Mouse (Mus musculus) kidney, embryonic 15.5 days (tissue): ENCODE data around the gene Maats1. TPM values are rescaled to one million over a fixed set of nuclear protein-coding genes. Genes with fewer than 3 reads are reported as not detected.
A peak's percentile ranks its signal among the peaks of the same experiment; 100 is the strongest.

Experiments used
- ATAC-seq: fragments of 200-750 bp; cut with Nextera tagmentation; replicated peaks from 2 replicates; pipeline ENCODE4 v1.8.0; 2017; ENCODE audit warnings: moderate TSS enrichment; ENCODE audit not compliant: low FRiP score
- H3K27ac ChIP-seq: fragments of 300-500 bp; sonication (generic); 2 replicates; pipeline ENCODE4 v1.5.1; 2015; ENCODE audit warnings: mild to moderate bottlenecking, inconsistent platforms
- H3K27me3 ChIP-seq: fragments of 300-500 bp; sonication (generic); 2 replicates; pipeline ENCODE4 v1.6.1; 2015; ENCODE audit warnings: inconsistent platforms
- H3K36me3 ChIP-seq: fragments of 300-500 bp; sonication (generic); 2 replicates; pipeline ENCODE4 v1.6.1; 2015; ENCODE audit warnings: inconsistent platforms
- H3K4me1 ChIP-seq: fragments of 300-500 bp; sonication (generic); 2 replicates; pipeline ENCODE4 v1.6.1; 2015; ENCODE audit warnings: inconsistent platforms
- H3K4me2 ChIP-seq: fragments of 300-500 bp; sonication (generic); 2 replicates; pipeline ENCODE4 v1.6.1; 2015; ENCODE audit warnings: moderate library complexity, mild to moderate bottlenecking, inconsistent platforms
- H3K4me3 ChIP-seq: fragments of 300-500 bp; sonication (generic); replicated peaks from 2 replicates; pipeline ENCODE4 v1.5.1; 2015; ENCODE audit warnings: mild to moderate bottlenecking, inconsistent platforms
- H3K9ac ChIP-seq: fragments of 300-500 bp; sonication (generic); 2 replicates; pipeline ENCODE4 v1.6.1; 2015; ENCODE audit warnings: mild to moderate bottlenecking, inconsistent platforms
- H3K9me3 ChIP-seq: fragments of 300-500 bp; sonication (generic); replicated peaks from 2 replicates; pipeline ENCODE4 v1.6.1; 2016; ENCODE audit warnings: inconsistent platforms
- WGBS: fragments of 180-500 bp; shearing (Covaris S2); methylation state at CpG from one replicate; pipeline ENCODE4 v1.1.7; 2015; ENCODE audit warnings: mixed read lengths; 5-methylcytosine and 5-hydroxymethylcytosine counted together
- polyA plus RNA-seq: library from polyadenylated mRNA; unstranded; fragments of >200 nt; fragmentation: Nextera tagmentation; extraction: Ambion mirVana; gene quantifications from 2 replicates; pipeline ENCODE4 v1.2.1, GENCODE M21; 2015

The Maats1 gene
- polyA plus RNA-seq, 1 experiment from 2014 or later = 0.27 TPM

DNA sequence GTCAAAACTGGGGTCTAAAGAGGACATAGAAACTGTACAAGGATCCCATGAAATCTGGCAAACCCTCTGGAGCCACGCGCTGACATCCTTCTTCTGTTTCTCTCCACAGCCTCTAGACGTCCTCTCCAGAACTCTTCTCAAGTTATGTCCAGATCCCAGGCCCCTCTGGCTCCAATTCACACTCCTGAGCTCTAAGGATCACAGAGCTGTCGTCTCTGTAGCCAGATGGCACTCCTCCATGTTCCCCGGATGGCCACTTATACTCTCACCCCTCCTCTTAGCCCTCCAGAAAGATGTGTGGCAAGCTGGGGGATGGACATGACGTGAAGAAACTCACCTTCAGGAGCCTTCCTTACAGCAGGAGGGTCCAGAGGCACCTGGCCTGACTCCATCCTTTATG is 35.6 kb upstream of the Maats1 start:
- no peaks in the 10 kb centered on the region for H3K9me3 ChIP-seq
- no peak for ATAC-seq
- H3K27me3 ChIP-seq = no peaks in the 10 kb centered on the region
- 74% methylated on average over 6 of the region's 6 CpGs for WGBS
- peaks cover 16% of the 10 kb centered on the region; the same call in 1 of the 2 replicates for H3K4me1 ChIP-seq
- no peak overlapping the region for H3K9ac ChIP-seq
- no peak overlapping the region for H3K4me3 ChIP-seq
- no peak overlapping the region for H3K27ac ChIP-seq
- H3K36me3 ChIP-seq = no peaks in the 10 kb centered on the region
- H3K4me2 ChIP-seq = no peak overlapping the region

DNA sequence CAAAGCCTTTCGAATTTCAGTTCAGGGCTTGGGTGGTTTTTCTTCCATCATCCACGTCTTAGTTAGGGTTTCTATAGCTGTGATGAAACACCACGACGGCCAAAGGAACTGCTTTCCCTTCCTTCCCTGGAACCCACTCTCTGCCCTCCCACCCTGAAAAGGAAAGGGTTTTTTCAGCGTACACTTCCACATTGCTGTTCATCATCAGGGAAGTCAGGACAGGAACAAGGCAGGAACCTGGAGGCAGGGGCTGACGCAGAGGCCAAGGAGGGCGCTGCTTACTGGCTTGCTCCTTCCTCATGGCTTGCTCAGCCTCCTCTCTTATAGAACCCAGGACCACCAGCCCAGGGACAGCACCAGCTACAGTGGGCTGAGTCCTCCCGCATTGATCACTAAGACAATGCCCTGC is 34.9 kb upstream of the Maats1 start:
- H3K27ac ChIP-seq = peak overlapping the region; percentile 70

DNA sequence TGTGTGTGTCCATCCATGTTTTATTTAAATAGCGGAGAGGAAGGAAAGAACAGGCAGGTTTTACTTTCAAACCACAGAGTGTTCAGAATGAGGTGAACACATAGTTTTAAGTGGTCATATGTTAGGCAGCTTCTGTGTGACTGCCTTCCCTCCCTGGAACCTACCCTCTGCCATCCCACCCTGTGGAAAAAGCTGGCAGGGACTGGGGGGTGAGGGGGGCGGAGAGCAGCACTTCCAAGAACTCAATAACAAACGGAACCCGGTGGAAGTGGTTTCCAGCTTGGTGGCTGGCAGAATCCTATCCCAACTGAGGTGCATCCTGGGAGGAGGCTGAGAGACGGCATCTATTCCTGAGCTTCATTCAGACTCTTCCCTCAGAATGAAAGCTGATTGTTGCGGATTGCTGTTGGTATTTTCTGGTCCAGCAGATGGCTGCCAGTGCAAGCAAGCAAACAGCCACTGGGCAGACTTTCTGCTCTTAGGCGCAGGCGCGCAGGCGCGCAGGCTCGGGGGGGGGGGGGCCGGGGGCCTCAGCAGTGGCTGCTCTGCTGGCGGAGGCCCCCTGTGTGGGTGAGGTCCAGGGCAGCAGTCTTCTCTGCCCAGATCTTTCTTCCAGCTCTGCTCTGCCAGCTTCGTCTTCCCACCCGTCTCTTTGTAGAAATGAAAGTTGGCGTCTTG is 34.4 kb upstream of the Maats1 start:
- peak; percentile 74 for ATAC-seq
- peak overlapping the region; percentile 70 for H3K27ac ChIP-seq
- H3K27me3 ChIP-seq = no peaks in the 10 kb centered on the region
- peak overlapping the region; percentile 55 for H3K4me2 ChIP-seq
- H3K4me3 ChIP-seq = peak overlapping the region; percentile 32
- peaks cover 16% of the 10 kb centered on the region; the same call in 1 of the 2 replicates for H3K4me1 ChIP-seq
- no peaks in the 10 kb centered on the region for H3K36me3 ChIP-seq
- peak overlapping the region; percentile 33; the same call in 1 of the 2 replicates for H3K9ac ChIP-seq
- 40% methylated on average over 17 of the region's 17 CpGs for whole genome bisulfite sequencing
- no peaks in the 10 kb centered on the region for H3K9me3 ChIP-seq

More for the DNA sequence above, 34.9 kb upstream of the Maats1 start:
- Histone ChIP-seq H3K27me3 (no peaks in the 10 kb centered on the region), H3K4me1 (peaks cover 16% of the 10 kb centered on the region; the same call in 1 of the 2 replicates), H3K9me3 (no peaks in the 10 kb centered on the region), H3K4me2 (peak overlapping the region; percentile 55), H3K36me3 (no peaks in the 10 kb centered on the region), H3K9ac (peak overlapping the region; percentile 33; the same call in 1 of the 2 replicates), H3K4me3 (peak overlapping the region; percentile 32)
- 52% methylated on average over 8 of the region's 8 CpGs for WGBS
- peak; percentile 28 for ATAC-seq

- no peak for ATAC-seq
- H3K4me2 ChIP-seq = no peak overlapping the region
- no peak overlapping the region for H3K9ac ChIP-seq
- H3K4me3 ChIP-seq = no peak overlapping the region
- no peaks in the 10 kb centered on the region for H3K36me3 ChIP-seq
- peaks cover 16% of the 10 kb centered on the region; the same call in 1 of the 2 replicates for H3K4me1 ChIP-seq
- no peaks in the 10 kb centered on the region for H3K9me3 ChIP-seq
- H3K27me3 ChIP-seq = no peaks in the 10 kb centered on the region
- no peak overlapping the region for H3K27ac ChIP-seq
- WGBS = 78% methylated on average over 7 of the region's 7 CpGs
These were observed 33.2 kb upstream of the Maats1 start for GRCm38 (mm10) chr16:38375182-38375581.

- 81% methylated on average over 10 of the region's 10 CpGs for WGBS
These were observed 32.6 kb upstream of the Maats1 start for GRCm38 (mm10) chr16:38374379-38375140.

DNA sequence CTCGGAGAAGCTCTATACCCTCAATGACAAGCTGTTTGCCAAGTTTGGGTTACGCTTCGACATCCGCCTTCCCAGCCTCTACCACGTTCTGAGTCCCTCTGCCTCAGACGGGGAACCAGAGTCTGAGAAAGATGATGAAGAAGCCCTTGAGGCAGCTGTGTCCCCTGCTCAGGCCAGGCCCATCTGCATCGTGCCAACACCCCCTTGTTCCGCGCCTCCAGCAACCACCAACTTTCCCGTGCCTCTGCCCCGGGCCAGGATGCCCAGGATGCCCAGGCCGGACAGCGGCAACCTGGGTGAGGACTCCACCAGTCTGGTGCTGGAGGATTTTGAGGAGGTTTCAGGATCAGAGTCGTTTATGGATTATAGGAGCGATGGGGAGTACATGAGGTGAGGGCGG is 32.0 kb upstream of the Maats1 start:
- Histone ChIP-seq H3K4me2 (peak overlapping the region; percentile 37), H3K4me1 (peaks cover 14% of the 10 kb centered on the region; the same call in 1 of the 2 replicates), H3K4me3 (no peak overlapping the region; the same call in 1 of the 2 replicates), H3K27ac (no peak overlapping the region), H3K9me3 (no peaks in the 10 kb centered on the region), H3K9ac (no peak overlapping the region), H3K27me3 (no peaks in the 10 kb centered on the region), H3K36me3 (no peaks in the 10 kb centered on the region)
- 85% methylated on average over 16 of the region's 16 CpGs for WGBS
- no peak for ATAC-seq

More at GRCm38 (mm10) chr16:38374379-38375140, 32.6 kb upstream of the Maats1 start:
- Histone ChIP-seq H3K27me3 (no peaks in the 10 kb centered on the region), H3K9me3 (no peaks in the 10 kb centered on the region), H3K9ac (no peak overlapping the region), H3K36me3 (no peaks in the 10 kb centered on the region), H3K27ac (no peak overlapping the region), H3K4me1 (peaks cover 16% of the 10 kb centered on the region; the same call in 1 of the 2 replicates), H3K4me3 (no peak overlapping the region; the same call in 1 of the 2 replicates), H3K4me2 (peak overlapping the region; percentile 37; the same call in 1 of the 2 replicates)
- ATAC-seq = no peak

DNA sequence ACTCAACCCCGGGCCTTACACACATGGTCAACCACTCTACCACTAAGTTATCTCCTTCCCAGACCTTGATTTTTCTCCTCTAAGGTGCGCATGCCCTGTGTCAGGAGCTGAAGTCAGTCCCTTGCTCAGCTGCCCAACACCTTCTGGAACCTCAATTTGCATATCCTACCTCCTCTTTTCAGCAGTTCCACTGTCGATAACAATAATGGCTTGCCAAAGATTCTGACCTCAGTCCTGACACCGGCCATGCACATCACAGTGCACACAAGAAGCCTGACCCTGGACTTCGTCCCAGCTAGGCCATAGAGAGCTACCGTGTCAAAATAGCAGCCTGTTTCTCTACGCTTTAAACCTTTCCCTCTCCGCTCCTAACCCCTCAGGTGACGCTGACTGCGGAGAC is 31.5 kb upstream of the Maats1 start:
- Histone ChIP-seq H3K27ac (no peak overlapping the region), H3K4me3 (no peak overlapping the region), H3K4me2 (no peak overlapping the region), H3K27me3 (no peaks in the 10 kb centered on the region), H3K36me3 (no peaks in the 10 kb centered on the region), H3K9ac (no peak overlapping the region), H3K9me3 (no peaks in the 10 kb centered on the region), H3K4me1 (peaks cover 12% of the 10 kb centered on the region; the same call in 1 of the 2 replicates)
- no peak for ATAC-seq
- 86% methylated on average over 10 of the region's 10 CpGs for WGBS

GRCm38 (mm10) chr16:38372876-38373275 is 30.9 kb upstream of the Maats1 start:
- H3K4me1 ChIP-seq = peaks cover 14% of the 10 kb centered on the region; the same call in 1 of the 2 replicates

GRCm38 (mm10) chr16:38371705-38372296 is 29.9 kb upstream of the Maats1 start:
- Histone ChIP-seq H3K9ac (no peak overlapping the region), H3K27me3 (no peaks in the 10 kb centered on the region), H3K4me3 (no peak overlapping the region), H3K36me3 (no peaks in the 10 kb centered on the region), H3K4me2 (no peak overlapping the region), H3K4me1 (peaks cover 11% of the 10 kb centered on the region; the same call in 1 of the 2 replicates), H3K27ac (no peak overlapping the region), H3K9me3 (no peaks in the 10 kb centered on the region)
- ATAC-seq = peak; percentile 75; the same call in 1 of the 2 replicates
- 83% methylated on average over 15 of the region's 15 CpGs for WGBS

More at GRCm38 (mm10) chr16:38372876-38373275, 30.9 kb upstream of the Maats1 start:
- Histone ChIP-seq H3K27me3 (no peaks in the 10 kb centered on the region), H3K4me3 (no peak overlapping the region), H3K4me2 (no peak overlapping the region), H3K36me3 (no peaks in the 10 kb centered on the region), H3K9me3 (no peaks in the 10 kb centered on the region), H3K9ac (no peak overlapping the region), H3K27ac (no peak overlapping the region)
- 91% methylated on average over 4 of the region's 4 CpGs for WGBS
- ATAC-seq = no peak

DNA sequence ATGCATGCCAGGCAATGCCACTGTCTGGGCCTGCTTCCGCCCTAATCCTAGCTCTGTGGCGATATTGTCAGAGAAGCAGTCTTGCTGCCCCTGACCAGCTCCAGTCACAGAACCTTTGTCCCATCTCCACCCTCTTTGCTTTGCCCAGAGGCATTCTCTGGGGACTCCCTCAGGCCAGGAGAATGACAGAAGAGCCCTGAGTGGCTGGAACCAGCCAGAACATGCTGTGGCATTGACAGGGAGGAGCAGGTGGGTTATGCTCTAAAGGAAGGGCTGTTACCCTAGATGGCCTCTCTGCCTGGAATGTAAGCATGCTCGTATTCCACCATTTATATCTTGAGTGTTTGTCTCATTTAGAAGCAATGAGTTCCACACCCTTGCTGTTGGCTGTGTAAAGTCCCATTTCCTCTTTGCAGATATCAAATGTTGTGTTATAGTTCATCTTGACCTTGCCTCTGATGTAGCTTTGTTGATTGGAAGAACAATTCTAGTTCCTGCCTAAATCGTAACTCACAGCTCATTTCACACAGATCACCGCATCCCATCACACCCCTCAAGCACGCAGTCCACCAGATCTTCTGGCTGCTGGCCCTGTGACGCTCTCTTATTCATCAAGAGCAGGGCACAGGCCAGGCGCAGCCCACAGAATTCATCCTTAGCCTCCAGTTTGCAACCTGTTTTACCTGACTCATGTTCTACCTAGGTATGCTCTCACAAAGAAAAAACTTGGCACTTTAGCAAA is 28.9 kb upstream of the Maats1 start:
- Histone ChIP-seq H3K4me1 (peaks cover 4% of the 10 kb centered on the region; the same call in 1 of the 2 replicates), H3K9me3 (no peaks in the 10 kb centered on the region), H3K36me3 (no peaks in the 10 kb centered on the region), H3K27ac (no peak overlapping the region), H3K4me2 (no peak overlapping the region), H3K4me3 (no peak overlapping the region), H3K9ac (no peak overlapping the region), H3K27me3 (no peaks in the 10 kb centered on the region)
- WGBS = 64% methylated on average over 8 of the region's 8 CpGs
- ATAC-seq = no peak

DNA sequence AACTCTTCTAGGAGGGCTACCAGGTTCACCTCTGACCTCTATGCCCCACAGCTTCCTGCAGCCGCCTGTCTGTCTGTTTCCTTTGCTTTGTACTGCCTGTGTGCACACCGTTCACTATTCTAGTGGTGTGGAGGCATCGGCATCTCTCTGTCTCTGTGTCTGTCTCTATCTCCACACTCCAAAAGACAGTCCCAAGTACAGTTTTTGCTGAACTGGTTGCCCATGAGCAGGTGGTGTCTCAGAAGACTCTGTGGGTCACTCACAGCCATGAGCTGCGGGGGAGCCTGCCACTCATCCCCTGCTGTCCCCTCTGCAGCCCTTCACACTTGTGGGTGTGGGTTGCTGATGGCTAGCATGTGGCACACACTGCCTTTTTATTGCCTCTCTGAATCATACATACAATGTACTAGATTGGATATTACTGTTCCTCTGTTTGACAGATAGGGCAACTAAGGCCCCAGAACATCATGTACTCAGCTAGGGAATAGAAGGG is 28.1 kb upstream of the Maats1 start:
- Histone ChIP-seq H3K4me1 (0 out of 2 replicates have a peak, but pooled peaks cover 4% of the 10 kb centered on the region), H3K27ac (no peak overlapping the region), H3K36me3 (no peaks in the 10 kb centered on the region), H3K9ac (no peak overlapping the region), H3K27me3 (no peaks in the 10 kb centered on the region), H3K9me3 (no peaks in the 10 kb centered on the region), H3K4me2 (no peak overlapping the region), H3K4me3 (no peak overlapping the region)
- 77% methylated on average over 4 of the region's 4 CpGs for WGBS
- no peak for ATAC-seq
